ENCODE assay signal across 20 mouse cellular contexts in the genomic region with DNA sequence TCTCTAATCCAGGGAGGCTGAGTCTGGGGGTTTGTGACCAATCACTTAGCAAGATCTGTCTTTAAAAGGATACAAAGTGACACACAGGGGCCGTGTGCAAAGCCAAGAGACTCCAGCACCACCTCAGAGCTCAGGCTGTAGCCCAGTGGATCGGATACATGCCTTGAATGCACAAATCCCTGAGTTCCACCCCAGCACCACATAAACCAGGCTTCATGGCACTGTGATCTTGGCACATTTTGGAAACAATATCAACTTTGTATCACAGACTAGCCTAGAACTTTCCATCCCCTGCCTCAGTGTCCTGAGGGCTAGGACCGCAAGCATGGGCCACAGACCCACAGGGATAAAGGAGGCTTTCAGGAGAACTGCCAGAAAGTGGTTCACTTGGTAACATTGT. TPM values are rescaled to one million over a fixed set of nuclear protein-coding genes. Genes with fewer than 3 reads are reported as not detected.
DNase-seq lines count a peak whose midpoint lies in the region; ATAC-seq and TF ChIP-seq lines count a peak whose summit lies in the region.
"Had no signal": no experiment of that assay in that cellular context is flagged by ENCODE, and none has a peak within 500 bp of the region (broad histone marks: within the 10 kb centered on the region; RNA-seq: fewer than 3 reads in every experiment).

No protein-coding gene starts in this region.

- WGBS in heart, embryonic 15.5 days, result 87% methylated on average over 3 of the region's 3 CpGs
- 80% methylated on average over 3 of the region's 3 CpGs for WGBS in lung, embryonic 15.5 days
- 94% methylated on average over 3 of the region's 3 CpGs for WGBS in embryonic facial prominence, embryonic 14.5 days

- DNase-seq in heart, postnatal 36 days, result no peak
- DNase-seq in lung, postnatal 14 days, result no peak
- DNase-seq in embryonic facial prominence, embryonic 14.5 days (ENCODE audit: low spot score), result no peak
- DNase-seq in ovary, adult 18-20 months (ENCODE audit: low spot score), result no peak
- DNase-seq: cerebellum, adult 9-10 months; heart, adult 18-20 months; kidney, adult 8-10 months; kidney, postnatal 36 days; layer of hippocampus, adult 9-11 months; lung, postnatal 10 days; right cerebral cortex, postnatal 25 days; thymus, postnatal 25 days had no signal

- no peak for ATAC-seq in heart, embryonic 15.5 days (replicated peaks; ENCODE audit: insufficient number of reproducible peaks, insufficient read depth, low FRiP score, low read depth)
- ATAC-seq in lung, embryonic 15.5 days (ENCODE audit: borderline replicate concordance, extremely low read depth, low FRiP score, low TSS enrichment), result no peak
- no peak for ATAC-seq in embryonic facial prominence, embryonic 14.5 days (ENCODE audit: low read depth)
- ATAC-seq in megakaryocyte-erythroid progenitor cell, adult 5-6 weeks (replicated peaks; ENCODE audit: low FRiP score, low TSS enrichment, poor library complexity, severe bottlenecking), result no peak

- TF ChIP-seq CTCF in E14TG2a.4 (conservative IDR thresholded peaks at IDR 0.05; ENCODE audit: low read length), result no peak

- 0 out of 2 replicates have a peak overlapping the region, but pooled peaks have one; percentile 3 for H3K4me3 ChIP-seq in heart, embryonic 15.5 days
- no peak overlapping the region for H3K4me3 ChIP-seq in lung, embryonic 15.5 days
- H3K4me3 ChIP-seq in E14TG2a.4 (replicated peaks; ENCODE audit: low read length), result 0 out of 2 replicates have a peak overlapping the region, but pooled peaks have one; percentile 7
- no peak overlapping the region for H3K4me3 ChIP-seq in embryonic facial prominence, embryonic 14.5 days (ENCODE audit: low read depth, low read length)
- H3K4me3 ChIP-seq: limb, embryonic 15.5 days had no signal

- no peak overlapping the region for H3K4me2 ChIP-seq in heart, embryonic 15.5 days
- 0 out of 2 replicates have a peak overlapping the region, but pooled peaks have one; percentile 82 for H3K4me2 ChIP-seq in lung, embryonic 15.5 days
- 0 out of 2 replicates have a peak overlapping the region, but pooled peaks have one; percentile 93 for H3K4me2 ChIP-seq in embryonic facial prominence, embryonic 14.5 days (ENCODE audit: low read depth, low read length)

- peaks cover 21% of the 10 kb centered on the region for H3K36me3 ChIP-seq in heart, embryonic 15.5 days
- H3K36me3 ChIP-seq in lung, embryonic 15.5 days, result peaks cover 31% of the 10 kb centered on the region
- H3K36me3 ChIP-seq in E14TG2a.4 (ENCODE audit: insufficient read depth, low read length), result peaks cover 49% of the 10 kb centered on the region
- peaks cover 19% of the 10 kb centered on the region for H3K36me3 ChIP-seq in embryonic facial prominence, embryonic 14.5 days (ENCODE audit: control insufficient read depth, insufficient read depth, low read length)

- peaks cover 23% of the 10 kb centered on the region for H3K4me1 ChIP-seq in heart, embryonic 15.5 days (replicated peaks)
- H3K4me1 ChIP-seq in lung, embryonic 15.5 days, result peaks cover 20% of the 10 kb centered on the region
- H3K4me1 ChIP-seq in E14TG2a.4 (replicated peaks; ENCODE audit: low read depth, low read length), result peaks cover 49% of the 10 kb centered on the region
- peaks cover 15% of the 10 kb centered on the region for H3K4me1 ChIP-seq in embryonic facial prominence, embryonic 14.5 days (ENCODE audit: control insufficient read depth, insufficient read depth, low read length)

- H3K27ac ChIP-seq in heart, embryonic 15.5 days, result no peak overlapping the region
- H3K27ac ChIP-seq in lung, embryonic 15.5 days, result no peak overlapping the region
- no peak overlapping the region for H3K27ac ChIP-seq in embryonic facial prominence, embryonic 14.5 days (replicated peaks; ENCODE audit: low read depth, low read length)
- H3K27ac ChIP-seq: embryonic facial prominence, embryonic 15.5 days; limb, embryonic 15.5 days; stomach, postnatal 0 days had no signal

- H3K9ac ChIP-seq in heart, embryonic 15.5 days, result no peak overlapping the region
- H3K9ac ChIP-seq in lung, embryonic 15.5 days, result no peak overlapping the region
- no peak overlapping the region for H3K9ac ChIP-seq in embryonic facial prominence, embryonic 14.5 days (ENCODE audit: low read depth, low read length)
- H3K9ac ChIP-seq: embryonic facial prominence, embryonic 15.5 days; limb, embryonic 15.5 days had no signal

- H3K9me3 ChIP-seq in heart, embryonic 15.5 days (replicated peaks), result no peaks in the 10 kb centered on the region
- H3K9me3 ChIP-seq in lung, embryonic 15.5 days, result no peaks in the 10 kb centered on the region
- no peaks in the 10 kb centered on the region for H3K9me3 ChIP-seq in E14TG2a.4 (ENCODE audit: low read length)
- no peaks in the 10 kb centered on the region for H3K9me3 ChIP-seq in embryonic facial prominence, embryonic 14.5 days (ENCODE audit: control insufficient read depth, low read length)
- H3K9me3 ChIP-seq: embryonic facial prominence, embryonic 15.5 days; limb, embryonic 15.5 days had no signal

- intact Hi-C loops in heart, postnatal 36 days (cut with DNase I), result no loop called here

- H3K27me3 ChIP-seq in heart, embryonic 15.5 days, result no peaks in the 10 kb centered on the region
- no peaks in the 10 kb centered on the region for H3K27me3 ChIP-seq in lung, embryonic 15.5 days
- H3K27me3 ChIP-seq in E14TG2a.4 (ENCODE audit: insufficient read depth, low read length), result no peaks in the 10 kb centered on the region
- H3K27me3 ChIP-seq in embryonic facial prominence, embryonic 14.5 days (replicated peaks; ENCODE audit: control insufficient read depth, insufficient read depth, low read length), result no peaks in the 10 kb centered on the region
- H3K27me3 ChIP-seq: embryonic facial prominence, embryonic 15.5 days; limb, embryonic 15.5 days had no signal

RNA-seq across cellular contexts. Expression of gene Bud23, which starts 1.2 kb away (rescaled TPM):
- 49.4 and 68.2 TPM in 2 replicates for polyA plus RNA-seq in heart, embryonic 15.5 days (2015; fragmentation: Nextera tagmentation; extraction: Ambion mirVana)
- 10 to 100 TPM; 21.2 to 24.7 TPM for total RNA-seq in heart, postnatal 36 days (2021)
- polyA plus RNA-seq in lung, embryonic 15.5 days (2015; fragmentation: Nextera tagmentation; extraction: Ambion mirVana), result 117 and 124 TPM in 2 replicates
- polyA plus RNA-seq in embryonic facial prominence, embryonic 14.5 days (2014; fragmentation: Nextera tagmentation; extraction: Ambion mirVana), result 74.0 and 87.2 TPM in 2 replicates
- 93.5 and 138 TPM in 2 replicates for total RNA-seq in megakaryocyte-erythroid progenitor cell, adult 5-6 weeks (2014; fragmentation: Nextera tagmentation)
- 68.0 and 104 TPM in 2 replicates for total RNA-seq in megakaryocyte-erythroid progenitor cell, adult 5-6 weeks (2017)

RNA-seq across cellular contexts. Expression of gene Dnajc30, which starts 2.0 kb away (rescaled TPM):
- polyA plus RNA-seq in heart, embryonic 15.5 days (2015; fragmentation: Nextera tagmentation; extraction: Ambion mirVana), result 27.2 and 32.1 TPM in 2 replicates
- total RNA-seq in heart, postnatal 36 days (2021), result 10 to 100 TPM; 38.5 to 40.4 TPM
- 29.1 and 31.7 TPM in 2 replicates for polyA plus RNA-seq in lung, embryonic 15.5 days (2015; fragmentation: Nextera tagmentation; extraction: Ambion mirVana)
- 31.1 and 33.9 TPM in 2 replicates for polyA plus RNA-seq in embryonic facial prominence, embryonic 14.5 days (2014; fragmentation: Nextera tagmentation; extraction: Ambion mirVana)
- total RNA-seq in megakaryocyte-erythroid progenitor cell, adult 5-6 weeks (2014; fragmentation: Nextera tagmentation), result 15.7 and 16.1 TPM in 2 replicates
- total RNA-seq in megakaryocyte-erythroid progenitor cell, adult 5-6 weeks (2017), result 3.7 and 9.2 TPM in 2 replicates

RNA-seq across cellular contexts. Expression of gene Vps37d, which starts 12.1 kb away (rescaled TPM):
- 2.5 and 4.1 TPM in 2 replicates for polyA plus RNA-seq in heart, embryonic 15.5 days (2015; fragmentation: Nextera tagmentation; extraction: Ambion mirVana)
- total RNA-seq in heart, postnatal 36 days (2021), result 1 to 10 TPM in 1 of 2 experiments, under 1 TPM in 1; 0.95 to 1.6 TPM
- polyA plus RNA-seq in lung, embryonic 15.5 days (2015; fragmentation: Nextera tagmentation; extraction: Ambion mirVana), result 6.1 and 9.1 TPM in 2 replicates
- polyA plus RNA-seq in embryonic facial prominence, embryonic 14.5 days (2014; fragmentation: Nextera tagmentation; extraction: Ambion mirVana), result 7.7 and 8.5 TPM in 2 replicates
- total RNA-seq in megakaryocyte-erythroid progenitor cell, adult 5-6 weeks (2014; fragmentation: Nextera tagmentation), result not detected in 2 replicates
- 0.38 TPM in 1 of 2 replicates, not detected in the other for total RNA-seq in megakaryocyte-erythroid progenitor cell, adult 5-6 weeks (2017)

RNA-seq across cellular contexts. Expression of gene Mlxipl, which starts 23.7 kb away (rescaled TPM):
- 1.4 and 2.2 TPM in 2 replicates for polyA plus RNA-seq in heart, embryonic 15.5 days (2015; fragmentation: Nextera tagmentation; extraction: Ambion mirVana)
- 10 to 100 TPM; 23.5 to 31.7 TPM for total RNA-seq in heart, postnatal 36 days (2021)
- polyA plus RNA-seq in lung, embryonic 15.5 days (2015; fragmentation: Nextera tagmentation; extraction: Ambion mirVana), result 1.4 and 2.8 TPM in 2 replicates
- polyA plus RNA-seq in embryonic facial prominence, embryonic 14.5 days (2014; fragmentation: Nextera tagmentation; extraction: Ambion mirVana), result 1.2 and 1.6 TPM in 2 replicates
- not detected in 2 replicates for total RNA-seq in megakaryocyte-erythroid progenitor cell, adult 5-6 weeks (2014; fragmentation: Nextera tagmentation)
- total RNA-seq in megakaryocyte-erythroid progenitor cell, adult 5-6 weeks (2017), result not detected in 2 replicates
- total RNA-seq: MEL had no signal

RNA-seq across cellular contexts. Expression of gene Stx1a, which starts 42.7 kb away (rescaled TPM):
- 6.2 and 10.2 TPM in 2 replicates for polyA plus RNA-seq in heart, embryonic 15.5 days (2015; fragmentation: Nextera tagmentation; extraction: Ambion mirVana)
- total RNA-seq in heart, postnatal 36 days (2021), result 1 to 10 TPM; 1.7 to 2.0 TPM
- polyA plus RNA-seq in lung, embryonic 15.5 days (2015; fragmentation: Nextera tagmentation; extraction: Ambion mirVana), result 11.9 and 13.2 TPM in 2 replicates
- 19.6 and 20.8 TPM in 2 replicates for polyA plus RNA-seq in embryonic facial prominence, embryonic 14.5 days (2014; fragmentation: Nextera tagmentation; extraction: Ambion mirVana)
- total RNA-seq in megakaryocyte-erythroid progenitor cell, adult 5-6 weeks (2014; fragmentation: Nextera tagmentation), result 0.17 and 0.98 TPM in 2 replicates
- not detected in 2 replicates for total RNA-seq in megakaryocyte-erythroid progenitor cell, adult 5-6 weeks (2017)

Comparison
In these comparisons a context has a peak if more than half of its experiments do, and no peak if none do; other contexts are left out.
1. H3K4me3 ChIP-seq: peak in heart, embryonic 15.5 days (single experiment) and E14TG2a.4 (single experiment); none in lung, embryonic 15.5 days (single experiment) and embryonic facial prominence, embryonic 14.5 days (single experiment).